17 mouse cellular contexts compared by ENCODE assay signal in genomic region chr1:59492432-59492831, GRCm38 (mm10). TPM values are rescaled to one million over a fixed set of nuclear protein-coding genes. Genes with fewer than 3 reads are reported as not detected.
"Had no signal": no experiment of that assay in that cellular context is flagged by ENCODE, and none has a peak within 500 bp of the region (broad histone marks: within the 10 kb centered on the region; RNA-seq: fewer than 3 reads in every experiment).

No protein-coding gene starts in this region.

- DNase-seq: kidney, adult 18-20 months; kidney, postnatal 25 days; layer of hippocampus, adult 9-11 months; layer of hippocampus, postnatal 36 days; lung, embryonic 14.5 days; lung, postnatal 14 days; midbrain, embryonic 14.5 days; right cerebral cortex, adult 18-20 months; right cerebral cortex, postnatal 25 days; thymus, postnatal 4 days had no signal

- H3K4me2 ChIP-seq: intestine, embryonic 15.5 days; kidney, embryonic 15.5 days; limb, embryonic 15.5 days; lung, embryonic 14.5 days; neural tube, embryonic 15.5 days; stomach, embryonic 15.5 days had no signal

- H3K9me3 ChIP-seq: intestine, embryonic 15.5 days; kidney, embryonic 15.5 days; limb, embryonic 15.5 days; midbrain, embryonic 10.5 days; neural tube, embryonic 15.5 days; stomach, embryonic 15.5 days had no signal

- H3K9ac ChIP-seq: intestine, embryonic 15.5 days; kidney, embryonic 15.5 days; limb, embryonic 15.5 days; lung, embryonic 14.5 days; neural tube, embryonic 15.5 days; stomach, embryonic 15.5 days had no signal

- H3K4me3 ChIP-seq: intestine, embryonic 15.5 days; kidney, embryonic 15.5 days; limb, embryonic 15.5 days; midbrain, embryonic 10.5 days; myocyte; neural tube, embryonic 15.5 days; stomach, embryonic 15.5 days had no signal

- H3K27me3 ChIP-seq: intestine, embryonic 15.5 days; kidney, embryonic 15.5 days; limb, embryonic 15.5 days; neural tube, embryonic 15.5 days; stomach, embryonic 15.5 days had no signal

- H3K27ac ChIP-seq: intestine, embryonic 15.5 days; kidney, embryonic 15.5 days; limb, embryonic 15.5 days; midbrain, embryonic 10.5 days; neural tube, embryonic 15.5 days; stomach, embryonic 15.5 days had no signal

- H3K36me3 ChIP-seq: intestine, embryonic 15.5 days; limb, embryonic 15.5 days; neural tube, embryonic 15.5 days; stomach, embryonic 15.5 days had no signal

RNA-seq across cellular contexts. Expression of gene Gm973, which starts 23.6 kb away (rescaled TPM):
- polyA plus RNA-seq: lung, embryonic 14.5 days; myocyte had no signal
